Mouse (Mus musculus) ZHBTc4 (cell line): ENCODE measurements around the gene Ank2.
A peak's percentile ranks its signal among the peaks of the same experiment; 100 is the strongest.

Experiments
- DNase-seq: peaks from one replicate; pipeline ENCODE4 v3.0.0-alpha.2; 2011; ENCODE audit warnings: low read depth, low spot score

Ank2 gene

DNA sequence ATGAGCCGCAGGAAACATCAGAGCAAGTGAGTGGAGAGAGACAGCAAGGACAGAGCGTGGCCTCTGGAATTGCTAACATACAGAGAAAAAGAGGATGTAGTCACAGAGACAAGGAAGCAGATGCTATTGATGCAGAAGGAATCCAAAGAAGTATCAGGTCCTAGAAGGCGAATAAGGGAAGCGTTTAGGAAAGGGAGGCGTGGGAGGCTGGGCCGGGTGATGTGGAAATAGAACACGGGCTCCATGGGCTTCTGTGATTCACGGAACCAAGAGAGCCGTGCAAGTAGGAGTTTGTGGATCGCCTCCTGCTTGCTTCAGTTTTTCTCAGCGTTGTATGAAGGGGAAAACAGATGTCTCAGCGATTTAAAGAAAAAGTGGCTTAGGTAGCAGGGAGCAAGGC is 463.6 kb downstream of the Ank2 start:
- DNase-seq, result no peak

GRCm38 (mm10) chr3:127034983-127035382 is 464.2 kb downstream of the Ank2 start:
- DNase-seq, result no peak

DNA sequence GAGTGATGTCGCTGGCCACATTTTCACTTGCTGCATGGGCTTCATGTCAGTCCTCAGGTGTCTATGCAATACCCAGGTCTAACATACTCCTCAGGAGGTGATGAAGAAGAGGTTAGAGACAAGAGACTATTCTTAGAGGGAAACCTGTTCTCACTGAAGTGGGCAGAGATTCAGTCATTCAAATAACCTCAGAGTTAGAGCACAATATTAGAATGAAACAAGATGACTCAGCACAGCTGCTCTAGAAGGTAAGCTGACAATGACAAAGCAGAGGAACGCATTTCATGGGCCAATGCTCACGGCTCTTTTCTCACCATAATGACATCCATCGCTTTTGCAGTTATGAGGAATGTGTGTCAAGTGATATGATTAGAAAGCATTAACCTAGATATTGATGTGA is 475.2 kb downstream of the Ank2 start:
- no peak for DNase-seq

DNA sequence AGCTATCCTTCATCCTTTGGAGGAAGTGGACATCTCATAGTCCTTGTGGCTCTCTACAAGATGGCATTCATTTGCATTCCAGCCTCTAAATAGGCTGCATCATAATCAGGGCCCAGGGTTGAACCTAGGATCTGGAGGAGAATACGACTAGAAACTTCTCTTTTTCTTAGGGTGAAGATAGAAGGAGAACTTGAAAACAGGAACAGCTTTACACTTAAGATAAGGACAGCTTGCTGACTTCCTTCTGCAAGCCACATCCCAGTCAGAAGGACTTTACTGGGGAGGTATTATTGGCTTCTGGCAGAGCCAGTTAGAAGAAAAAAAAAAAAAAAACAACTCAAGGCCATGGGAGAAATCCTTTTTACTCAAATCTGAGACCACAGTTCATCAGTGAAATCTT is 479.0 kb downstream of the Ank2 start:
- DNase-seq, result no peak

DNA sequence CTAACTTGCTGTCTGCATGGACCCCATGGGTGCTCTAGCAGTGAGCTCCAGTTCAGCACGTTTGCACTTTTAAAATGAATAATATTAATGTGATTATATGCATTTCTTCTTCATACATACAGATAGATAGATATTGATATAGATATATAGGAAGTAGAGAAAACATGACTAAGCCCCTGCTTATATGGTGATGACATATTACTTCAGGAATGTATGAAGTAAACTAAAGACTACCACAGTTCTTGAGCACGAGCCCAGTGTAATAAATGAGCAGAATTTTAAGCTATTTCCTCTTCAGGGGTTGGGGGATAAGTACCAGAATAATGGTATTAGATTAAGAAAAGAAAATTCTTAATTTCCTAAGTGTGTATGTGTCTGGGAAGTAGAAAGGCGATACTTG is 479.4 kb downstream of the Ank2 start:
- DNase-seq, result no peak

- no peak for DNase-seq
Observed at GRCm38 (mm10) chr3:127019109-127019508, 480.0 kb downstream of the Ank2 start.

GRCm38 (mm10) chr3:127017523-127017922 is 481.6 kb downstream of the Ank2 start:
- DNase-seq, result no peak

GRCm38 (mm10) chr3:127015596-127015995 is 483.6 kb downstream of the Ank2 start:
- no peak for DNase-seq

- no peak for DNase-seq
Observed at GRCm38 (mm10) chr3:127015175-127015574, 484.0 kb downstream of the Ank2 start.

DNA sequence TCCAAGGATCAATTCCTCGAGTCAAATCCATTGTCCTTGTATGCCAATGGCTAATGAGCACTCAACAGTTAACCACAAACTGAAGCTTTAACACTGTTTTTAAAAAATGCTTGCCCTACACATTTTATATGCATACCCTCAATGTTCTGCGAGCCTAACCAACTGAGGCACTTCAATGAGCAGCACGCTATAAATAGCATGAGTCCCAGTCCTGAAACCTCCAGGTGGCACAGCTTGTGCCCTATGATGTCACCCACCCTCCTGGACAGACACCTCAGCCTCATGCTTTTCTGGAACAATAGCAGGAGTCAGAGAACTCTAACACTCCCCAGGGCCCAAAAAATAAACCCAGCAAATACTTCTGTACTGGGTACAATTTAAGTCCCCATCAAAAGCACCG is 485.2 kb downstream of the Ank2 start:
- no peak for DNase-seq

GRCm38 (mm10) chr3:127012525-127012924 is 486.6 kb downstream of the Ank2 start:
- peak; percentile 68 for DNase-seq

- DNase-seq, result no peak
Observed at GRCm38 (mm10) chr3:127005898-127006673, 493.1 kb downstream of the Ank2 start.

DNA sequence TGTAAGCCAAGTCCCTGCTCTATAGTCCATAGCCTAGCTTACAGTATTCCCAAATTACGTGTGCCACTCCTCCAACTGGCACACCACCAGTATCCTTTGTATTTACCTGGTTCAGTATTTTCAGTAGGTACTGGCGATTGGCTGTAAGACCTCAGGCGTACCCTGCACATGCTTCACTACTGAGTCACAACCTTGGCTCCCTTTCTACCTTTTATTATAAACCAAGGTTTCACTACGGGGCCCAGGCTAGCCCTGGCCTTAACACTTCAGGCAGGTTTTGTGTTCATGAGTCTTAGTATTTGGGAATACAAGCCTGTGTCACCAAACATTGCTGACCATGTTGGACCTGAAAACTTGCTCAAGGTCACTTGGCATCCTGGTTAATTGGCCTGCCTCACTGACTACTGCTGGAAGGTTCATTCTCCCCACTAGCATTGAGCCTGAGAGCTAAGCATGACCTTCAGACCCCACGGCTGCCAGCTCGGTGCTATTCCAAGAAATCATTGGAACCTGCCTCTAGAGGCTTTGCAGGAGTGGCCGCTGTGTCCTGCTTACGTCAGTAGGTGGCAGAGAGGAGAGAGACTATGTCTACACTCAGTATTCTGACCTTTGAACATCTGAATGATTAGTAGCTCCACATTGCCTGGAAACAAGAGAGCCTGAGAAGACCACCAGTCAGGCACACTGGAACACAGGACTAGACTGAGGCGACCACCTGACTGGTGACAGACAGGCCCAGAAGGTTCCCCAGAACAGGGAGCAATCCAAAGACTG is 494.1 kb downstream of the Ank2 start:
- no peak for DNase-seq

DNA sequence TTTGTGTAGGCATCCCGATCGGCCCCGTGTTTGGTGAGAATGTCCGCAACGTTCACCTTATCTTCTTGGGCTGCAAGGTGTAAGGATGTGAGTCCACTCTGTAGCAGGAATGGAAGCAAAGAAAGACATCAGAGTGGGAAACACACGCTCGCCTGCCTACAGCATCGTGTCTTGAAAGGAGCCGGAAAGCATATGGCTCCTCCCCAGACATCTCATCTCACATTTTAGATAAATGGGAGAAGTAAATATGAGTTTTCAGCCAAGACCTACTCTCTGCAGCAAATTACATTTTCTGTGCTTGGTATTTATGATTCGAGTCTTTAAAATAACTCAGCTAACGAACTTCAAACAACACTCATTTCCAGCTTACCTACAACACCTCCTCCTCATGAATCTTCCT is 495.2 kb downstream of the Ank2 start:
- DNase-seq, result no peak

GRCm38 (mm10) chr3:126998742-126999112 is 500.4 kb downstream of the Ank2 start:
- no peak for DNase-seq

GRCm38 (mm10) chr3:126998008-126998741 is 501.0 kb downstream of the Ank2 start:
- peak; percentile 83 for DNase-seq

- DNase-seq, result peak; percentile 64
Observed at GRCm38 (mm10) chr3:126997391-126998007, 501.7 kb downstream of the Ank2 start.

GRCm38 (mm10) chr3:126996721-126997120 is 502.4 kb downstream of the Ank2 start:
- no peak for DNase-seq

- DNase-seq, result no peak
Observed at GRCm38 (mm10) chr3:126995970-126996369, 503.2 kb downstream of the Ank2 start.

- DNase-seq, result peak; percentile 6
Observed at GRCm38 (mm10) chr3:126994149-126994548, 505.0 kb downstream of the Ank2 start.

DNA sequence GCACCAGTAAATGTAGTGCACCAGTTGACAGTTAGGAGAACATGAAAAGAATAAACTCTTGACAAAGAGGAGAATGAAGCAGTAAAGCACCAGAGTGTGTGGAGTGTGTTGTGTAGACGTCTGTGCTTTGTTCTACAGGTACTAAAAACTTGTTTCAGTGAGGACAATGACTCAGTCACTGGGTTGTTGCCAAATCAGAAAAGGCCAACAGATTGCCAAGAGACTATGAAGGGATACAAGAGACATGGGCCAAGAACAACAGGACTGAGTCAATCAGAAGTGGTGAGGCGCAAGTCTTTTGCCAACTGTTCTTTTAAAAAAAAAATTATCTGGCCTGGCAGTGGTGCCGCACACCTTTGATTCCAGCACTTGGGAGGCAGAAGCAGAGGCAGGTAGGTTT is 509.2 kb downstream of the Ank2 start:
- DNase-seq, result no peak

- DNase-seq, result no peak
Observed at GRCm38 (mm10) chr3:126986687-126987086, 512.5 kb downstream of the Ank2 start.
